Mouse (Mus musculus) MEL (cell line): ENCODE measurements around the gene Fam102a. TPM values are rescaled to one million over a fixed set of nuclear protein-coding genes. Genes with fewer than 3 reads are reported as not detected.

Experiments
- DNase-seq: peaks from one replicate; pipeline ENCODE4 v3.0.0; 2011; ENCODE audit warnings: low read depth, low spot score
- H3K27ac ChIP-seq: 2 replicates; pipeline ENCODE4 v1.5.1; 2012; ENCODE audit warnings: low read depth, mild to moderate bottlenecking, control low read depth, low read length, moderate library complexity; ENCODE audit not compliant: control insufficient read depth
- H3K27me3 ChIP-seq, 2 experiments: fragments of 150-350 bp in 1 of 2; sonication (generic) in 1 of 2; 2 replicates each; pipeline ENCODE4 v1.6.1; 2012; ENCODE audit warnings: low read length in 2 of 2, mild to moderate bottlenecking in 2 of 2, improper control_type of control experiment in 1 of 2, moderate library complexity in 1 of 2; ENCODE audit not compliant: insufficient read depth in 2 of 2, control insufficient read depth in 1 of 2
- H3K36me3 ChIP-seq, 2 experiments: 2 replicates each; pipeline ENCODE4 v1.6.1; 2012 to 2014; ENCODE audit warnings: low read length in 2 of 2, improper control_type of control experiment in 1 of 2, inconsistent platforms in 1 of 2, mild to moderate bottlenecking in 1 of 2; ENCODE audit not compliant: insufficient read depth in 2 of 2, control insufficient read depth in 1 of 2
- H3K4me1 ChIP-seq, 2 experiments: fragments of 150-350 bp in 1 of 2; sonication (generic) in 1 of 2; 2 replicates each; pipeline ENCODE4 v1.6.1; 2012; ENCODE audit warnings: low read length in 2 of 2, improper control_type of control experiment in 1 of 2, mild to moderate bottlenecking in 1 of 2; ENCODE audit not compliant: insufficient read depth in 2 of 2, control insufficient read depth in 1 of 2
- H3K4me3 ChIP-seq, 2 experiments: fragments of 150-350 bp in 1 of 2; sonication (generic) in 1 of 2; 2 replicates each; pipeline ENCODE4 v1.5.1; 2012; ENCODE audit warnings: low read depth in 2 of 2, low read length in 2 of 2, mild to moderate bottlenecking in 2 of 2, moderate library complexity in 2 of 2, control low read depth in 1 of 2, improper control_type of control experiment in 1 of 2; ENCODE audit not compliant: control insufficient read depth in 1 of 2, insufficient read depth in 1 of 2
- H3K79me2 ChIP-seq: 2 replicates; pipeline ENCODE4 v1.6.1; 2012; ENCODE audit warnings: mild to moderate bottlenecking, low read length, moderate library complexity; ENCODE audit not compliant: control insufficient read depth, poor library complexity, insufficient read depth
- H3K9ac ChIP-seq: 2 replicates; pipeline ENCODE4 v1.6.1; 2012; ENCODE audit warnings: low read depth, mild to moderate bottlenecking, control low read depth, low read length, moderate library complexity; ENCODE audit not compliant: control insufficient read depth, poor library complexity, severe bottlenecking
- H3K9me3 ChIP-seq: fragments of 150-350 bp; sonication (generic); replicated peaks from 2 replicates; pipeline ENCODE4 v1.6.1; 2012; ENCODE audit warnings: mild to moderate bottlenecking, low read length, improper control_type of control experiment, moderate library complexity; ENCODE audit not compliant: insufficient read depth
- BHLHE40 ChIP-seq: IDR thresholded peaks from 2 replicates; pipeline ENCODE4 v1.6.1; 2012; ENCODE audit warnings: low read depth, mild to moderate bottlenecking, inconsistent platforms, low read length, improper control_type of control experiment, borderline replicate concordance
- CHD1 ChIP-seq: IDR thresholded peaks from 2 replicates; pipeline ENCODE4 v1.6.1; 2012; ENCODE audit warnings: low read depth, mild to moderate bottlenecking, inconsistent platforms, low read length, improper control_type of control experiment
- CHD2 ChIP-seq: IDR thresholded peaks from 2 replicates; pipeline ENCODE4 v1.6.1; 2011; ENCODE audit warnings: low read length, improper control_type of control experiment
- CTCF ChIP-seq, 3 experiments: IDR thresholded peaks in 2 of 3; conservative IDR thresholded peaks in 1 of 3; 2 replicates each; pipeline ENCODE4 v1.5.1; 2011 to 2012; ENCODE audit warnings: low read length in 3 of 3, low read depth in 2 of 3, mild to moderate bottlenecking in 2 of 3, improper control_type of control experiment in 1 of 3, inconsistent platforms in 1 of 3, mixed read lengths in 1 of 3, moderate library complexity in 1 of 3; ENCODE audit not compliant: control insufficient read depth in 1 of 3, insufficient read depth in 1 of 3, poor library complexity in 1 of 3, severe bottlenecking in 1 of 3
- ELF1 ChIP-seq: IDR thresholded peaks from 2 replicates; pipeline ENCODE4 v1.6.1; 2014; ENCODE audit warnings: low read depth, mild to moderate bottlenecking, inconsistent platforms, low read length, improper control_type of control experiment, moderate library complexity
- EP300 ChIP-seq, 2 experiments: IDR thresholded peaks; 2 replicates each; pipeline ENCODE4 v1.6.1; 2011; ENCODE audit warnings: improper control_type of control experiment in 2 of 2, low read length in 2 of 2, low read depth in 1 of 2, mild to moderate bottlenecking in 1 of 2
- ETS1 ChIP-seq: IDR thresholded peaks from 2 replicates; pipeline ENCODE4 v1.6.1; 2012; ENCODE audit warnings: low read depth, mild to moderate bottlenecking, inconsistent platforms, low read length, improper control_type of control experiment, moderate library complexity
- GABPA ChIP-seq: IDR thresholded peaks from 2 replicates; pipeline ENCODE4 v1.6.1; 2012; ENCODE audit warnings: low read depth, mild to moderate bottlenecking, inconsistent platforms, low read length, improper control_type of control experiment, moderate library complexity
- GATA1 ChIP-seq: IDR thresholded peaks from 2 replicates; pipeline ENCODE4 v1.6.1; 2011; ENCODE audit warnings: low read depth, low read length, improper control_type of control experiment
- HCFC1 ChIP-seq: IDR thresholded peaks from 2 replicates; pipeline ENCODE4 v1.6.1; 2012; ENCODE audit warnings: low read depth, mild to moderate bottlenecking, inconsistent platforms, low read length, improper control_type of control experiment, moderate library complexity
- JUND ChIP-seq: IDR thresholded peaks from 2 replicates; pipeline ENCODE4 v1.6.1; 2011; ENCODE audit warnings: low read depth, mild to moderate bottlenecking, improper control_type of control experiment, low read length
- KAT2A ChIP-seq: conservative IDR thresholded peaks from 2 replicates; pipeline ENCODE4 v1.6.1; 2012; ENCODE audit warnings: low read depth, low read length, improper control_type of control experiment, inconsistent platforms
- MAFK ChIP-seq: IDR thresholded peaks from 2 replicates; pipeline ENCODE4 v1.6.1; 2011; ENCODE audit warnings: low read depth, mild to moderate bottlenecking, low read length, improper control_type of control experiment, borderline replicate concordance
- MAZ ChIP-seq: IDR thresholded peaks from 2 replicates; pipeline ENCODE4 v1.6.1; 2012; ENCODE audit warnings: low read depth, mild to moderate bottlenecking, inconsistent platforms, low read length, improper control_type of control experiment
- MEF2A ChIP-seq: IDR thresholded peaks from 2 replicates; pipeline ENCODE4 v1.6.1; 2014; ENCODE audit warnings: low read depth, mild to moderate bottlenecking, inconsistent platforms, low read length, improper control_type of control experiment; ENCODE audit not compliant: poor library complexity, insufficient replicate concordance, severe bottlenecking; ENCODE audit errors: extremely low read depth
- MXI1 ChIP-seq: IDR thresholded peaks from 2 replicates; pipeline ENCODE4 v1.6.1; 2011; ENCODE audit warnings: mild to moderate bottlenecking, low read depth, low read length, improper control_type of control experiment
- MYC ChIP-seq: IDR thresholded peaks from 2 replicates; pipeline ENCODE4 v1.6.1; 2011; ENCODE audit warnings: low read depth, mild to moderate bottlenecking, low read length, improper control_type of control experiment, moderate library complexity
- NELFE ChIP-seq: IDR thresholded peaks from 2 replicates; pipeline ENCODE4 v1.6.1; 2011; ENCODE audit warnings: low read depth, low read length, improper control_type of control experiment
- NRF1 ChIP-seq: IDR thresholded peaks from 2 replicates; pipeline ENCODE4 v1.6.1; 2014; ENCODE audit warnings: low read depth, mild to moderate bottlenecking, inconsistent platforms, low read length, improper control_type of control experiment, moderate library complexity; ENCODE audit not compliant: poor library complexity, insufficient read depth, severe bottlenecking
- POLR2A ChIP-seq, 2 experiments: IDR thresholded peaks; 2 replicates each; pipeline ENCODE4 v1.6.1; 2011 to 2012; ENCODE audit warnings: low read length in 2 of 2, mild to moderate bottlenecking in 2 of 2, control low read depth in 1 of 2, improper control_type of control experiment in 1 of 2, low read depth in 1 of 2, moderate library complexity in 1 of 2; ENCODE audit not compliant: control insufficient read depth in 1 of 2, insufficient read depth in 1 of 2, poor library complexity in 1 of 2
- POLR2AphosphoS2 ChIP-seq: IDR thresholded peaks from 2 replicates; pipeline ENCODE4 v1.6.1; 2011; ENCODE audit warnings: low read length, improper control_type of control experiment
- RAD21 ChIP-seq: IDR thresholded peaks from 2 replicates; pipeline ENCODE4 v1.6.1; 2011; ENCODE audit warnings: mild to moderate bottlenecking, low read depth, low read length, improper control_type of control experiment
- RCOR1 ChIP-seq: IDR thresholded peaks from 2 replicates; pipeline ENCODE4 v1.6.1; 2012; ENCODE audit warnings: low read depth, mild to moderate bottlenecking, inconsistent platforms, low read length, improper control_type of control experiment
- SIN3A ChIP-seq: IDR thresholded peaks from 2 replicates; pipeline ENCODE4 v1.6.1; 2012; ENCODE audit warnings: low read length, improper control_type of control experiment, inconsistent platforms
- SMC3 ChIP-seq: IDR thresholded peaks from 2 replicates; pipeline ENCODE4 v1.6.1; 2011; ENCODE audit warnings: low read depth, low read length, improper control_type of control experiment
- TAL1 ChIP-seq: IDR thresholded peaks from 2 replicates; pipeline ENCODE4 v1.6.1; 2012; ENCODE audit warnings: mild to moderate bottlenecking, inconsistent platforms, low read length, moderate library complexity, mixed read lengths
- TCF12 ChIP-seq: IDR thresholded peaks from 2 replicates; pipeline ENCODE4 v1.6.1; 2014; ENCODE audit warnings: low read depth, mild to moderate bottlenecking, inconsistent platforms, low read length, improper control_type of control experiment, moderate library complexity
- UBTF ChIP-seq: IDR thresholded peaks from 2 replicates; pipeline ENCODE4 v1.6.1; 2012; ENCODE audit warnings: low read depth, mild to moderate bottlenecking, inconsistent platforms, low read length, improper control_type of control experiment, moderate library complexity, borderline replicate concordance; ENCODE audit not compliant: insufficient read depth
- USF1 ChIP-seq: IDR thresholded peaks from 2 replicates; pipeline ENCODE4 v1.6.1; 2014; ENCODE audit warnings: low read depth, mild to moderate bottlenecking, inconsistent platforms, low read length, improper control_type of control experiment, moderate library complexity
- USF2 ChIP-seq, 2 experiments: IDR thresholded peaks; 2 replicates each; pipeline ENCODE4 v1.6.1; 2011 to 2012; ENCODE audit warnings: improper control_type of control experiment in 2 of 2, low read length in 2 of 2, borderline replicate concordance in 1 of 2, inconsistent platforms in 1 of 2, low read depth in 1 of 2, mild to moderate bottlenecking in 1 of 2; ENCODE audit not compliant: insufficient read depth in 1 of 2
- ZC3H11A ChIP-seq: IDR thresholded peaks from 2 replicates; pipeline ENCODE4 v1.6.1; 2012; ENCODE audit warnings: low read depth, mild to moderate bottlenecking, inconsistent platforms, low read length, improper control_type of control experiment
- ZKSCAN1 ChIP-seq: IDR thresholded peaks from 2 replicates; pipeline ENCODE4 v1.6.1; 2012; ENCODE audit warnings: low read depth, mild to moderate bottlenecking, inconsistent platforms, low read length, improper control_type of control experiment, moderate library complexity
- ZMIZ1 ChIP-seq: IDR thresholded peaks from 2 replicates; pipeline ENCODE4 v1.6.1; 2012; ENCODE audit warnings: low read depth, mild to moderate bottlenecking, inconsistent platforms, low read length, improper control_type of control experiment, moderate library complexity
- ZNF384 ChIP-seq: IDR thresholded peaks from 2 replicates; pipeline ENCODE4 v1.6.1; 2012; ENCODE audit warnings: low read depth, mild to moderate bottlenecking, inconsistent platforms, low read length, improper control_type of control experiment
- polyA plus RNA-seq, 2 experiments: library from polyadenylated mRNA; stranded (reverse) in 1 of 2; unstranded in 1 of 2; fragments of >175 nt in 1 of 2; fragments of >200 nt in 1 of 2; gene quantifications; 2 replicates each; pipeline versions ENCODE4 v1.2.1 to v1.2.4; 2012; ENCODE audit warnings: low replicate concordance in 2 of 2, low read depth in 1 of 2; ENCODE audit not compliant: insufficient read length in 2 of 2, insufficient read depth in 1 of 2, missing spikeins in 1 of 2
- total RNA-seq: library from RNA; depleted of rRNA; stranded (reverse); fragments of 300-350 nt; gene quantifications from 2 replicates; pipeline ENCODE4 v1.2.3, GENCODE M21; 2012

Fam102a gene
- total and polyA plus RNA-seq, 3 experiments = 1.8 to 2.4 TPM; not detected in 1

DNA sequence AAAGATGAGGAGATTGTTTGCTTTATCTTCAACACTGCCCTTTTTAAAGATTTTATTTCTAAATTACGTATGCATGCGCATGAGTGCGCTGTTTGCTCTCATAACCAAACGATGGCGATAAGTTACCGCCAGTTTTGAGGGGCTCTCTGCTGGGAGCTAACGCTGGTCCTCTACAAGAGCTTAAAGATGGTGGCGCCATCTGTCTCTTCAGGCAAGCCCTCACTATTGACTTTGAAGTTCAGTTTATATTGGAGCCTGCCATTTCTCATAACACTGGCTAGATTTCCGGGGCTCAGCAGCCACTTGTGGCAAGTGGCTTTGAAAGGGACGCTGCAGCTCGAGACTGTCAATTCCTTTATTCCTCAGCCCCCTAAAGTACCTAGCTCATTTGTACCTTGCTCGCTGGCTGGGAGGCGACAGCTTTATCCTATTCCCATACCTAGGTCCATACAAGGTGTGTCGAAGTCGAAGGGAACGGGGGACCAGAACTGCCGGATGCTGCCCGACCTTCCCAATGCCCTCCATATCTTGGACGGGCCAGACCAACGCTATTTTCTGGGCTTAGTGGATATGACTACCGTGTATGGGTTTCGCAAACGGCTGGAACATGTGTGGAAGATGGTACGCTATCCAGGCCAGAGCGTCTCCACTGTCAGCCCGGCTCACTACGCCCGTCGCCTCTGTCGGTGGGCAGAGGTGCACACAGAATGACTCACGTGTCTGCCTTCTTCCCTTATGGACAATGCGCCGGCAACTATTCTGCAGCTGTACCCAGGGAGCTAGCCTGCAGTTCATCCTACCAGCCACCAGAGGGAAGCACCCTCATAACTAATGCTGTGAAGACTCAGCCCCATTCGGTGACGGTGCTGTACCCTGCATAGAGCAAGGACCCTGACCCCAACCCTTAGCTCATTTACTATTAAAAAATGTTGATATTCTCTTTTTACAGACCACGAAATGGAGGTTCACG is 48.0 kb downstream of the Fam102a start:
- peak; percentile 95 for DNase-seq
- peaks cover 12% of the 10 kb centered on the region for H3K79me2 ChIP-seq
- H3K36me3 ChIP-seq = peaks cover 0 to 13% of the 10 kb centered on the region in 2 experiments; a peak in 2 of 4 replicates
- H3K9me3 ChIP-seq = no peaks in the 10 kb centered on the region
- no peaks in the 10 kb centered on the region for H3K27me3 ChIP-seq
- H3K9ac ChIP-seq = peak overlapping the region; percentile 60
- peak overlapping the region; percentile 48 for H3K27ac ChIP-seq
- H3K4me3 ChIP-seq = peak overlapping the region; percentile 50 to 57
- peaks cover 0 to 22% of the 10 kb centered on the region in 2 experiments; a peak in 2 of 4 replicates for H3K4me1 ChIP-seq
- TF ChIP-seq ETS1 (0 out of 2 replicates have a peak, but pooled peaks have one; percentile 34), BHLHE40 (peak; percentile 88), HCFC1 (peak; percentile 47; the same call in 1 of the 2 replicates), ZKSCAN1 (no peak), ZNF384 (no peak), USF2 (IDR thresholded peaks at IDR 0.05; ENCODE audit: borderline replicate concordance in 1 of 2, insufficient read depth in 1 of 2, low read depth in 1 of 2, low read length in 2 of 2) (no peak), GABPA (no peak), EP300 (IDR thresholded peaks at IDR 0.05; ENCODE audit: low read depth in 1 of 2, low read length in 2 of 2) (0 out of 4 replicates have a peak, but pooled peaks of 1 of the 2 experiments have one; percentile 22), UBTF (no peak), ZMIZ1 (no peak; the same call in 1 of the 2 replicates), MAZ (0 out of 2 replicates have a peak, but pooled peaks have one; percentile 43), ELF1 (peak; percentile 27; the same call in 1 of the 2 replicates), TAL1 (no peak), MAFK (no peak), NRF1 (peak; percentile 53), CTCF (IDR thresholded peaks at IDR 0.05 in 2 of 3, conservative IDR thresholded peaks at IDR 0.05 in 1 of 3; ENCODE audit: control insufficient read depth in 1 of 3, insufficient read depth in 1 of 3, low read depth in 2 of 3, low read length in 3 of 3, poor library complexity in 1 of 3, severe bottlenecking in 1 of 3) (peak; percentile 78 to 97 (median 95)), MXI1 (peak; percentile 96), KAT2A (no peak), SMC3 (peak; percentile 79), NELFE (peak; percentile 62), RCOR1 (no peak), MEF2A (no peak), TCF12 (no peak), CHD2 (no peak), SIN3A (peak; percentile 86), ZC3H11A (peak; percentile 64), GATA1 (0 out of 2 replicates have a peak, but pooled peaks have one; percentile 7), POLR2AphosphoS2 (0 out of 2 replicates have a peak, but pooled peaks have one; percentile 43), JUND (no peak), CHD1 (no peak), RAD21 (peak; percentile 84), USF1 (peak; percentile 75), POLR2A (IDR thresholded peaks at IDR 0.05; ENCODE audit: control insufficient read depth in 1 of 2, insufficient read depth in 1 of 2, low read depth in 1 of 2, low read length in 2 of 2, poor library complexity in 1 of 2) (peak; percentile 22 to 83; a peak in 2 of 4 replicates), MYC (peak; percentile 83)
